Mouse (Mus musculus): ENCODE measurements around the gene Mknk2. TPM values are rescaled to one million over a fixed set of nuclear protein-coding genes. Genes with fewer than 3 reads are reported as not detected.

The Mknk2 gene
- total RNA-seq, 1 experiment from 2014 or later: 52.4 TPM

GRCm38 (mm10) chr10:80675405-80676197 lies 2.3 kb downstream of the Mknk2 start:
- ATAC-seq (replicated peaks in 1 of 2; ENCODE audit: insufficient read depth in 1 of 2, low FRiP score in 2 of 2, low TSS enrichment in 1 of 2, low read depth in 1 of 2, poor library complexity in 2 of 2, severe bottlenecking in 2 of 2): no peak

GRCm38 (mm10) chr10:80674851-80675404 lies 3.0 kb downstream of the Mknk2 start:
- no peak for ATAC-seq (replicated peaks in 1 of 2; ENCODE audit: insufficient read depth in 1 of 2, low FRiP score in 2 of 2, low TSS enrichment in 1 of 2, low read depth in 1 of 2, poor library complexity in 2 of 2, severe bottlenecking in 2 of 2)

GRCm38 (mm10) chr10:80674161-80674711 lies 3.7 kb downstream of the Mknk2 start:
- ATAC-seq (replicated peaks in 1 of 2; ENCODE audit: insufficient read depth in 1 of 2, low FRiP score in 2 of 2, low TSS enrichment in 1 of 2, low read depth in 1 of 2, poor library complexity in 2 of 2, severe bottlenecking in 2 of 2): no peak

- ATAC-seq (replicated peaks in 1 of 2; ENCODE audit: insufficient read depth in 1 of 2, low FRiP score in 2 of 2, low TSS enrichment in 1 of 2, low read depth in 1 of 2, poor library complexity in 2 of 2, severe bottlenecking in 2 of 2): no peak
Measured at GRCm38 (mm10) chr10:80673690-80674089, 4.2 kb downstream of the Mknk2 start.

GRCm38 (mm10) chr10:80671936-80672690 lies 5.8 kb downstream of the Mknk2 start:
- no peak for ATAC-seq (replicated peaks in 1 of 2; ENCODE audit: insufficient read depth in 1 of 2, low FRiP score in 2 of 2, low TSS enrichment in 1 of 2, low read depth in 1 of 2, poor library complexity in 2 of 2, severe bottlenecking in 2 of 2)

GRCm38 (mm10) chr10:80671251-80671650 lies 6.7 kb downstream of the Mknk2 start:
- ATAC-seq (replicated peaks in 1 of 2; ENCODE audit: insufficient read depth in 1 of 2, low FRiP score in 2 of 2, low TSS enrichment in 1 of 2, low read depth in 1 of 2, poor library complexity in 2 of 2, severe bottlenecking in 2 of 2): no peak

GRCm38 (mm10) chr10:80670531-80670930 lies 7.4 kb downstream of the Mknk2 start:
- ATAC-seq (replicated peaks in 1 of 2; ENCODE audit: insufficient read depth in 1 of 2, low FRiP score in 2 of 2, low TSS enrichment in 1 of 2, low read depth in 1 of 2, poor library complexity in 2 of 2, severe bottlenecking in 2 of 2): no peak

- ATAC-seq (replicated peaks in 1 of 2; ENCODE audit: insufficient read depth in 1 of 2, low FRiP score in 2 of 2, low TSS enrichment in 1 of 2, low read depth in 1 of 2, poor library complexity in 2 of 2, severe bottlenecking in 2 of 2): peak; percentile 7 to 30; a peak in 2 of 4 replicates
Measured at GRCm38 (mm10) chr10:80669737-80670485, 8.0 kb downstream of the Mknk2 start.

- no peak for ATAC-seq (replicated peaks in 1 of 2; ENCODE audit: insufficient read depth in 1 of 2, low FRiP score in 2 of 2, low TSS enrichment in 1 of 2, low read depth in 1 of 2, poor library complexity in 2 of 2, severe bottlenecking in 2 of 2)
Measured at GRCm38 (mm10) chr10:80669018-80669417, 8.9 kb downstream of the Mknk2 start.

GRCm38 (mm10) chr10:80668614-80669013 lies 9.3 kb downstream of the Mknk2 start:
- ATAC-seq (replicated peaks in 1 of 2; ENCODE audit: insufficient read depth in 1 of 2, low FRiP score in 2 of 2, low TSS enrichment in 1 of 2, low read depth in 1 of 2, poor library complexity in 2 of 2, severe bottlenecking in 2 of 2): no peak

GRCm38 (mm10) chr10:80666837-80667412 lies 11.0 kb downstream of the Mknk2 start:
- no peak for ATAC-seq (replicated peaks in 1 of 2; ENCODE audit: insufficient read depth in 1 of 2, low FRiP score in 2 of 2, low TSS enrichment in 1 of 2, low read depth in 1 of 2, poor library complexity in 2 of 2, severe bottlenecking in 2 of 2)

GRCm38 (mm10) chr10:80665981-80666733 lies 11.8 kb downstream of the Mknk2 start:
- peak; percentile 8 to 44; a peak in 2 of 4 replicates for ATAC-seq (replicated peaks in 1 of 2; ENCODE audit: insufficient read depth in 1 of 2, low FRiP score in 2 of 2, low TSS enrichment in 1 of 2, low read depth in 1 of 2, poor library complexity in 2 of 2, severe bottlenecking in 2 of 2)

GRCm38 (mm10) chr10:80665459-80665858 lies 12.5 kb downstream of the Mknk2 start:
- no peak for ATAC-seq (replicated peaks in 1 of 2; ENCODE audit: insufficient read depth in 1 of 2, low FRiP score in 2 of 2, low TSS enrichment in 1 of 2, low read depth in 1 of 2, poor library complexity in 2 of 2, severe bottlenecking in 2 of 2)

- 0 out of 4 replicates have a peak, but pooled peaks of 1 of the 2 experiments have one; percentile 5 for ATAC-seq (replicated peaks in 1 of 2; ENCODE audit: insufficient read depth in 1 of 2, low FRiP score in 2 of 2, low TSS enrichment in 1 of 2, low read depth in 1 of 2, poor library complexity in 2 of 2, severe bottlenecking in 2 of 2)
Measured at GRCm38 (mm10) chr10:80665016-80665380, 12.9 kb downstream of the Mknk2 start.

GRCm38 (mm10) chr10:80664197-80665015 lies 13.5 kb downstream of the Mknk2 start:
- peak; percentile 37 to 56 for ATAC-seq (replicated peaks in 1 of 2; ENCODE audit: insufficient read depth in 1 of 2, low FRiP score in 2 of 2, low TSS enrichment in 1 of 2, low read depth in 1 of 2, poor library complexity in 2 of 2, severe bottlenecking in 2 of 2)

Data from hematopoietic stem cell, adult 5-6 weeks (primary cell).